Mouse (Mus musculus): Measurements from ENCODE around the gene Adad1.
A peak's percentile ranks its signal among the peaks of the same experiment; 100 is the strongest.

The Adad1 gene

DNA sequence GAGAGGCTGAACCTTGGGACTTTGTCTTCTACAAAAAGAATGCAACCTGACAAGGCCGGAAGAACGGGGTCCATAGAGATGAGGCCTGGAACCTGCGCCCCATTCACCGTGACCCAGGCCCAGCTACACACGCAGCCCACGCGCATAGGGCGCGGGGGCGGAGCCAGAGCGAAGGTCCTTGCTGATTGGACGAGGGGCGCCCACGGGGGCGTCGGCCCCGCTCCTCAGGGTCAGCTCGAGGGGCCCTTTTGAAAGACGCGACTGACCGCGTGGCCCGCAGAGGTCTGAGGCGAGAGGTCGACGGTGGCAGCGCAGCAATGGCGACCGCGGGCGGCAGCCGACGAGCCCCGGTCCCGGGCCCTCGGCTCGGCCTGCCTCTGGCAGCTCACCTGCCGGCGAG lies at the start of gene Adad1:
Gene Adad1 (plus strand): TSS at position 122 of the 400 bp plus-strand sequence.
- no peak for DNase-seq (ENCODE audit: low spot score in 2 of 2)

DNA sequence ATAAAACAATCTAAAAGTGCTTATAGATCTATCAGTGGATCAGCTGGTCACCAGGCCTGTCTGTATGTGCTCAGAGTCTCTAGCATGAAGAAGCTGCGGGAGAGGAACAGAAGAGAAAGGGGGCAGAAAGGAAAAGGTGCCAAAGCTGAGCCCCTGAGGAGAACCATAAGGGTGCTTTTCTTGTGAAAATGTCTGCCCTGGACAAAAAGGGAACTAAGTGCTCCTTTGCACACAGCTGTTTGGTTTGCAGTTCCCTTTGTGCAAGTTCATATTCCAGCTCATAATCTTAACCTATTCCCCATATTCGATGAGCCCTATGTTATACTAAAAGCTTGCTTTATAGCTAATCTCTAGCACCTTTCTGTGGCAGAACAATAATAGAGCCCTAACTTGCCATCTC lies 25.3 kb upstream of the Adad1 start:
- no peak for DNase-seq (ENCODE audit: low spot score in 2 of 2)

DNA sequence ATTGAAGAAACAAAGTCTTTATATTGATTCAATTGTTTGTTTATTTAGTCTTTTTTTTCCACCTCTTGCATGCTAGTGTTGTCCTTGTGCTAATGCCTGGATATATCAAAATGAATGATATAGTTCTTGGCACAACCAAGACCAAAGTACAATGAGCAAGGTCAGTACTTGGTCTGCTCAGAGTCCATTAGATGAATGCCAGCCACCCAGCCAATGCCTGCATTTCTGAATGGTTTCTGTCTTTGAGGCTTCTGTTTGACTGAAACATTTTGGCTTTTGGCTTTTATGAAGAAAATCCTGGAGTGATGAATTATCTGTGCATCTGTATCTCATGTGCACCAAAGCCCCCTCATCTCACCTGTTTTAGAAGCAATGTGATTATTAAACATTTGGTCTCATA lies 23.5 kb upstream of the Adad1 start:
- DNase-seq (ENCODE audit: low spot score in 2 of 2), result no peak

DNA sequence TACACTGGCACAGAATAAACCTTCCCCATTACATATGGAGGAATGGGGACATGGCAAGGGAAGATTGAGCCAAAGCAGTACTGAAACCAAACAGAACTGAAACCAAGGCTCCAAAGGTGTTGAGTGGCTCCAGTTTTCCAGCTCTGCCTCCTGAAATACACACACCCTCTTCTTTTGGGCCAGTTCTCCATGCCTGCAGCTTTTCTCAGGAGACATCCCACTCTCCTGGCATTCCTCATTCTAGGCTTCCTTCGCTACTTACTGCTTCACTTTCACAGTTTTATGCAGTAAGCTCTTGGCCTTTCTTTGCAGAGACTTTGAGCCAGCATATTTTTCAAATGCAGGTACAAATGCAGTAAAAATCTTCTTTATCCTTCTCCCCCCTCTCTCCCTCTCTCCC lies 11.8 kb upstream of the Adad1 start:
- DNase-seq (ENCODE audit: low spot score in 2 of 2), result no peak

DNA sequence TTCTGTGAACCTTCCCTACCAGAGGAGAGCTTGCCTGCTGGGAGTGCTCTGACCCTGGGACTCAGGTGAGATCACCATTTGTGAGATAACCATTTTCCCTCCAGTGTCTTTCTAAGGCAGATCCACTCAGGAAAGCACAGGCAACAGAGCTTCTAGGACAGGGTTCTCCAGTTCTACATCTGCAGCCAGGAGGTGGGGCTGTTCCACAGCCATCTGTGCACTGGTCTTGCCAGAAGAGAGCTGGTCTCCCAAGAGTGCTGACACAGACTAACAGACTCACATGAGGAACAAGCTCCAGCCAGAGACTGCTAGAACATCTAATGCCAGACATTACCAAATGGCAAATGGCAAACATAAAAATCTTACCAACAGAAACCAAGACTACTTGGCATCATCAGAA lies 9.9 kb downstream of the Adad1 start:
- DNase-seq (ENCODE audit: low spot score in 2 of 2), result peak; percentile 6 to 15

DNA sequence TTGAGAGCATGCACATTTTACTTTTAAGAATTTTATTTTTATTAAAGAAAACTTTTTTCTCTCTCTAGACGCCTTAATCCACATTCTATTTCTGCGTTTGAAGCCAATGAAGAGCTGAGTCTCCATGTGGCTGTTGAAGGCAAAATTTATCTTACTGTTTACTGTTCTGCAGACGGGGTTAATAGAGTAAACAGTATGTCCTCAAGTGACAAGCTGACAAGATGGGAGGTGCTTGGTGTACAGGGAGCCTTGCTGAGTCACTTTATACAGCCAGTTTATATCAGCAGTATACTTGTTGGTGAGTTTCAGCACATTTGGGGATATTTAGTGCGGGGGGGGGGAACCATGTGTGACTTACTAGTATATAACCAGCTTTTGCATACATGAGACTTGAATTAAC lies 21.5 kb downstream of the Adad1 start:
- no peak for DNase-seq (ENCODE audit: low spot score in 2 of 2)

DNA sequence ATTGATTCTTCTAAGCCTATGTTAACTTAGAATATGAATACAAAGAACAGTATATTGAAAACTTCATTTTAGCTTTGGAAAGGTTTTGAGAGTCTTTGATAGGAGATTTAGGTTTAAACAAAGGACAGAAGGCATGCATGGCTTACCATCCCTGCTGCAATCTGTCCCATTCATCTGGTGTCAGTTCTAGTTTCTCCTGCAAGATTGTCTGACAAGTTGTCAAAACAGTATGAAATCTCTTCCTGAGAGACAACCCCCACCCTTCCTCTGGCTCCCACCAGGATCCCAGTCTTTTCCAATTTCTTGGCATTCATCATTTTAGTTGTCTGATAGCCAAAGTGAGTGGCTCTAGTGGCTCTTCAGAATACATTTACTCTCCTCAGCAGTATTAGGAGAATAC lies 27.4 kb downstream of the Adad1 start:
- no peak for DNase-seq (ENCODE audit: low spot score in 2 of 2)

DNA sequence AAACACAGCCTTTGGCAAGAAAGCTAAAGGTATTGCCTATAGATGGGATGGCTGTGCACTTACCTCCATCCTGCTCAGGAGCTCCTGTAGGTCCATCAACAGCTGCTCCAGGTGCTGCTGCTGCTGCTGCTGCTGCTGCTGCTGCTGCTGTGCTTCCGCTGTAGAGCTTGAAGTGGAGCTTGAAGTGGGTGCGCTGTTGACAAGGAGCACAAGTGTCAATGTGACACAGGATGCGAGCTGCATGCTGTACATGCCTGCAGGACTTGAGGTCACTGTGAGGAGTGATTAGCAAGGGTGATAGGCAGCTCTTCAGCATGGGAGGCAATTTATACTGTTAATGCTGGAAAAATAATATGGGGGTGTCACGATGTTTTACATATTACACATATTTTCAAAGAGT lies 62.3 kb downstream of the Adad1 start, which contains the start of gene Il2:
Gene Il2 (minus strand): TSS at position 305 of the 400 bp plus-strand sequence.
- DNase-seq (ENCODE audit: low spot score in 2 of 2), result no peak

DNA sequence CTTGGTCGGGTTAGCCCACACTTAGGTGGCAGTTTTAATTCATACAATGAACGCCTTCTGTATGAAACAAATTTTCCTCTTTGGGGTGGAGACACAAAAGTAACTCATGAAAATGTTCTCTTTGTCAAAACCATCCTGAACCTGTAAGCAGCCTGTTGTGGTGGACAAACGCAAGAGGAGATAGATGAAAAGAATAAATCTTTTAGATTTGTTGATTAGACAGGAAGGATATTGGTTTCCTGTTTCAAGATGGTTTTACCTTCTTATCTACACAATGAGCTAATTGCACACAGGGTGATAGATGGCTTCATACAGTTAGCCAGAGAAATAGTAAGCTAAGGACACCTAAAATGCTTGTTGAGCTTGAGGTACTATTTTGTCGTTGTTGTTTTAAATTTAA lies 62.8 kb downstream of the Adad1 start:
- DNase-seq (ENCODE audit: low spot score in 2 of 2), result no peak

DNA sequence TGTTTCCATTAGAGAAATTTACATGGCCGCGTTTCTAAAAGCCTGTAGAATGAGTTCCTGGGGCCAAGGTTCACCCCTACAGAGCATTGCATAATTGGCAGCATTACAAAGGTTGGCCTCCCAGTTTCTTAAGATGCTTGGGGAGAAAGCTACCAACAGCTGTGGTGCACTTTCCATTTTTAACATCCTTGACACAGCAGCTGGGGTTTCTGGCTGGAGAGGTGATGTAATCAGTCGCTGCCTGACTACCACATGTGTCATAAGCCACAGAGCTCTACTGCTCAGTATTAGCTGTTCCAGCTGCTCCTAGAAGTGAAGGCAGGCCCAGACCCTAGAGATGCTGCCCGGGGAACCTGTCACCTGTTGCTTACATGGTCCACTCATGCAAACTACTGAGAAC lies 64.9 kb downstream of the Adad1 start:
- DNase-seq (ENCODE audit: low spot score in 2 of 2), result no peak

DNA sequence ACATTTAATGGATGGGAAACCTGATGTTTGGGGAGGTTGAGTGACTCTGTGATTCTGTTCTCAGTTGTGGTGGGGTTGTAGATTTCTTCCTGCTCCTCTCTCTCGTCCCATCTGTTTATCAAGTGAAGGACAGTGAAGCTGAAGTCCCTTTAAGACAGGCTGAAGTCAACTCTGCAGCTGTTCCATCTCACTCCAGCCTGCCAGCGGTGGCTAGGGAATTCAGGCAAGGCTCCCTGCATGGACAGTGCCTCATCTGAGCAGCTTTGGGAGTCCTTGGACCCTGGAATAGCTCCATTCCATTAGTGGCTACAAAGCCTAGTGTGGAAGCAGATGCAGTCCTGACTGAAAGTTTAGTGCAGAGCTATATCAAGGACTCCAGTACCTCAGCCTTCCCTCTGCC lies 65.7 kb downstream of the Adad1 start:
- no peak for DNase-seq (ENCODE audit: low spot score in 2 of 2)

DNA sequence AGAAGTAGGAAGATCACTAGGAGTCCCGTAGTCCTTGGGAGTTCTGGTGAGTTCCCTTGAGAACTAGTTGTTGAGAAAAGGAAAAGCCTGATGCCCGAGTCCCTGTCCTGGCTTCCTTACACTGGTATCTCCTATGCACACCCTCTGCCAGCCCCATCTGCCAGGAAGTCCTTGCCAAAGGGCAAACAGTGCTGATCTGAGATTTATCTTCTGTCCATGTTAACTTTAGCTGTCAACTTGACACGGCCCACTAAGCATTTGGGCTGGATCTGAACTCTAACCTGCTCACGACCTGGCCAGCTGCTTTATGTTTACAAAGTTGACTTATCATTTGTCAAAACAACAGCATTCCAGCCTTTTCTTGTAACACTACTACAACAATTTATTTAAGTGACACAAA lies 73.9 kb downstream of the Adad1 start:
- no peak for DNase-seq (ENCODE audit: low spot score in 2 of 2)

DNA sequence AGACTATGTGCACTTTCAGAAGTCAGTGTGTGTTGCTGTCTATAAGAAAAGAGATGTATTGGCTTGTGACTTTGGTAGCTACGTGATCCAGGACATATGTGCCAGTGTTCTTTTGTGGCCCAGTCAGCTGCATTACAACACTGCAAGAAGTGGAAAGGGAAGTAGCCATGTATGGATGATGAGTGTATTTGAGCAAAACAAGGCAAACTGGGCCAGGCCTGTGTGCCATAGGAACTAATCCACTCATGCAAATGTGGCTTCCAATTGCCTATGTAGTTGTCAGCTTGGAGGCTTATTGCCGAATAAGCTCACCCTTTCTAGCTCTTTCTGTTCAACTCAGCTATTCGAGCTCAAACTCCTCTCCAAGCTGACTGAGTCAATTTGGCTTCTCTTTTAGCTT lies 75.9 kb downstream of the Adad1 start:
- no peak for DNase-seq (ENCODE audit: low spot score in 2 of 2)

DNA sequence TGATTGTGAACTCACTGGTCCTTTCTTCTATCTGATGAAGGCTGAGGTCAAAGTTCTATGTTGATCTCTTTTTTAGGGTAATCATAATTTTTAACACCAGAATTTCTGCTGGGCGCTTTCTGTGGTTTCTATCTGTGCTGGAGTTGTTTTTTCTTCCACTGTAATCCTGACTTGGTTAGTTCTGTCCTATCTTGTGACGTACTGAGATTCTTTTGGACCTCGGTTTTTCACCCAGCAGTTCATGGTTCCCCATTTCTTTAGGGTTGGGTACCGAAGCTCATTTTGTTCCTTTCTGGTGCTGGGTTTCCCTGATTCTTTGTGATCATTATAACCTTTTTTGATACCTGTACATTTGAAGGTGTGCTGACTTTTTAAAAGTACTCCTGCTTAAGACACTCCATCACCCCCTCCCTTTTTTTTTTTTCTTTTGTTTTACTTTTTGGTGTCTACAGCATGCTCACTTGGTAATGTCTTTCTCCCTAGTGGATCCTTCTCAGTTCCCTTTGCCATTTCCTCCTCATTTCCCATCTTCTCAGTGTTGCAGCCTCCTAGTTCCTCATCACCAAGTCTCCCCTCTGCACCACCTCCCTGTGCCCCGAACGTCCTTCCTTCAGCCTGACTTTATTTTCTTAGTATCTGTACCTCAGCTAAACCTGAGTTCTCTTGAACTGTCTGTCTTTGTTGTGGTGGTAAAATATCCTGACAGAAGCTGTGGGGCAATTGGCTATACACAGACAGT lies 77.0 kb downstream of the Adad1 start:
- no peak for DNase-seq (ENCODE audit: low spot score in 2 of 2)

DNA sequence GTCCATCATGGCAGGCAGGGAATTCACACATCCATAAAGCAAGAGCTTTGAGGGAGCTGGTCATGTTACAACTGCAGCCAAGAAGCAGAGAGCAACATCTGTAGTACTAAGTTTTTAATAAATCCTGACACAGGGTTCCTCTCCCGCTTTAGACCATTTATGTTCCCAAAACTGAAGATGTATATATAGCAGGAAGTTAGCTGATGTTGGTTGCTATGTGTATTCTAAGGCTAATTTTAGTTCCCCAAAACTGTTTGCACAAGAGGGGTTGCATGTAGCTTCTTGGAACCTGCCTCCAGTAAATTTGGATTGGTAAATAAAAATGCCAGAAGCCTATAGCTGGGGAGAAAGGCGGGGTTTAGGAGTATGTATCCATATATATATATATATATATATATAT lies 78.5 kb downstream of the Adad1 start:
- DNase-seq (ENCODE audit: low spot score in 2 of 2), result no peak

DNA sequence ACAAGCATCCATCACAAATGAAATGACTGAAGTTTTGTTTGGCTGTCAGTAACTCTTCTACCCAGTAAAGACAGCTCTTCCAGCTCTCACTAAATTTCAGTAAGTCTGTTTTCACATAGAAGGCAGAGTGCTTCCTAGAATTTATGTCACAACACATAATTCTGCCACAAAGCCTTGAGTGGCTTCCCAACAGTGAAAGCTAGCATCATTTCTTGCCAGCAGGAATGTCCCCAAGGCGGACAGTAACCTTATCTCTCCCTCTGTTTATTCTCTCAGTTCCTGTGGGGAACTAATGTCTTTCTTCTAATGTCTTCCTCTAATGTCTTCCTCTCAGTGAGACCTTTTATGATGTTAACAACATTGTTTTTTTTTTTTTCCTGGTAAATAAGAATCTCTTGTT lies 81.7 kb downstream of the Adad1 start:
- DNase-seq (ENCODE audit: low spot score in 2 of 2), result no peak

DNA sequence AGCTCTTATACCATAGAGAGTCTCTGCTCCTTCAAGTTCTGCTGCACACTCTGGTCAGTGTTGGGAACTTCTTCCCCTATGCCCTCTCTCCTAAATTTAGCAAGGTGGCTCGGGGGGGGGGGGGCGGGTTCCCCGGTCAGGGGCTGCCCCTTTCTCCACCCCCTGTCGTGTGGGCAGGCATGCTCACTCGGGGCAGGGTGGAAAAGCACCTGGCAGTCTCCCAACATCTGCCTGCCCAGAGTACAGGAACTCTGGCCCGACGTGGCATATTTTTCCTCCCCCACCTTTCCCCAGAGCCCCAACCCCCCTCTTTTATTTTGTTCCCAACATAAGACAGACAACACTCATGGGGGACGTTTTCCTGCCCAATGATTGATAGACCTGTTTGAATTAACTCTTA lies 83.1 kb downstream of the Adad1 start:
- no peak for DNase-seq (ENCODE audit: low spot score in 2 of 2)

DNA sequence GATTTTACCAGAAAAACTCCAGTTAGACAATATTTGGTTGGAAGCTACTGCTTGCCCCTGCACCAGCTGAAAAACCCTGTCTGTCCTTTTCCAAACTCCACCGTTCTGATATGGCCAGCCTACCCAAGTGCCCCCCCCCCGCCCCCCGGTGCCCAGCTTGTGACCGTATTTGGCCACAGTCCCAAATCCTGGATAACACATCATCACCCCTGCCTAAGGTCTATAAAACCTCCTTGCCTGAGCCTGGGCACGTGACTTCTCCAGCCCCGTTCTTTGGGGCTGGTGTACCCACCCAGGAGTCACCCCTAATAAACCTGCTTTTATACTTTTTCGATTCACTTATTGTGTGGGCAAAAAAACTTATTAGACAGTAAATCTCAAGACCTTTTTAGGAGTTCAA lies 83.5 kb downstream of the Adad1 start:
- no peak for DNase-seq (ENCODE audit: low spot score in 2 of 2)

DNA sequence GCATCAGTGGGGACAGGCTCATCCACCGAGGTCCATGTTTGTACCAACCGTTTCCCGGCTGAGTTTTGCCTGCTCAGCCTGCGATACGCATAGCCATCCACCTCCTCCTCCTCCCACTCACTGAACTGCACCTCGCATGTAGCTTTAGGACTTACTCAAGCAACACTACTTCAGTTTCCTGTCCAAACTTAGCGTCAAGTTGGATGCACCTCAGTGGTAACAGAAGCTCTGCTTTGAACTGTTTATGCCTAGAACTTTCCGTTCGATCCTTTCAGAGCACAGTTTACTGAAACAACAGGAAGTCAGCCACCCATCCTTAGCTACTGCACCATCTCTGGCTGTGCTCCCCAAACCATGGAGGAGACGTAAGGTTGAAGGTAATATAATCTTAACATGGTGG lies 88.9 kb downstream of the Adad1 start:
- DNase-seq (ENCODE audit: low spot score in 2 of 2), result no peak

DNA sequence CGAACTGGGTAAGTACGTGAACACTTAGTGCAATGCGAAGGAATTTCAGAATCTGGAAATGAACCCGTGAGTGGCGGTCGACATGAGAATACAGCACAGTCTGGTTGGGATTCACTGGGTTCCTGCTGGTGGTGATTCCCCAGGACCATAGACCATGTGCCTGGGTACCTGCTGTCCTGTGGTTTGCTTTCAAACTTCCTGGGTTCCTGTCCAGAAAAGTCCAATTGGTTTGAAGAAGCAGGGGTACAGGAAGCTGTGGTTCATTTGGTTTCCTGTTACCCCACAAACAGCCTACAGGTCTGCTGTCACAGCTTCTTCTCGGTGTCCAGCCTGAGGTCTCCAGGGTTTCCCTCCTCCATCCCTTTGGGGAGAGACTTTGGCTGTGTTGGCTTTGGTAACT lies 89.7 kb downstream of the Adad1 start:
- no peak for DNase-seq (ENCODE audit: low spot score in 2 of 2)

DNA sequence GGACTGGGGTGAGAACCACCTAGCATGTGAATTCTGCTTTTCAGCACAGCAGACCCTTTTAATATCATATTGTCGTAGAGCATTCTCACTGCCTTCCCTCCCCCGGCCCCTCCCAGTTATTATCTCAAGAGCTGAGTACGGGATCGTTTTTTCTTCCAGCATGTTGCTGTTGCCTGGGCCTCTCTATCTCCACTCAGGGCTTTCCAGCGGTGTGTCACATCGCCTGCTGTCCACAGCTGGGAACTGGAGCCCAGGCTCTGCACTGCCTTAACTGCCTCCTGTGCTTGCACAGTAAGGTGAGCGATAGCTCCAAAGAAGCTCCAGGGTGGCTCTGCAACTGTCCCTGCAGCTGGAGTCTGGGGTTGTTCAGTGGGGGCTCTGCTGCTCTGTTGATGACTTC lies 91.1 kb downstream of the Adad1 start:
- no peak for DNase-seq (ENCODE audit: low spot score in 2 of 2)

DNA sequence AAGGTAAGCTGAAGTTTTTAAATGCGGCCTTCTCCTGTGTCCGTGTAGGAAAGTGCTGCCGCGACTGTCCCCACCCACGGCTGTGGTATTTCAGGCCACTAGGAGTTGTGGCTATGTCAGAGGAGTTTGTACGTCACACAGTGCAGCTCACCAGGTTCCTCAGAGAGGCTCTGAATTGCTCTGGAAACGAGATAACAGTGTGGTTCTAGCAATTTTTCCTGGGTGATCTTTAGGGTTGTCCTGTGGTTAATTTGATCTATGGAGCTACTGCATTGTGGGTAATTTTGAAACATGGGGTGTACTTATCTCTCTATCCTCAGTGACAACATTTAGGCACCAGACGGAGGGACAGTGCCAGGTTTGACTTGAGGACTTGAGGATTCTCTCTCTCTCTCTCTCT lies 93.8 kb downstream of the Adad1 start:
- no peak for DNase-seq (ENCODE audit: low spot score in 2 of 2)

DNA sequence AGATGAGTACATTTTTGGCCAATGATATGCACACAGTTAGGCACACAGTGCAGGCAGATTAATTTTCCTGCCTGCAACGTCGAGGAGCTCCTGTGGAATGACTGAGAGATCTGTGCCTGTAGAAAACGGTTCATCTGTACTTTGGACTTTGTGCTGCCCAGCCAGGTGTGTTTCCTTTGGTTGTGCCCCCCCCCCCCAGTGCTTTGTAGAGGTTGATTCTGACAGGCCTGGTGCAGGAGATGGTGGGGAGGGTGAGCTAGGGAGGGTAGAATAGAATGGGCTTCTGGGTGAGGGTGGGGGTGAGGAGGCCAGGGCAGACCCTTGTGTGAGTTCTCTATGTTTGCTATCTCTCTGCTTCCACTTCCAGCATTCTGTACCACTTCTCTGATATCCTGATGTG lies 94.9 kb downstream of the Adad1 start:
- DNase-seq (ENCODE audit: low spot score in 2 of 2), result no peak

DNA sequence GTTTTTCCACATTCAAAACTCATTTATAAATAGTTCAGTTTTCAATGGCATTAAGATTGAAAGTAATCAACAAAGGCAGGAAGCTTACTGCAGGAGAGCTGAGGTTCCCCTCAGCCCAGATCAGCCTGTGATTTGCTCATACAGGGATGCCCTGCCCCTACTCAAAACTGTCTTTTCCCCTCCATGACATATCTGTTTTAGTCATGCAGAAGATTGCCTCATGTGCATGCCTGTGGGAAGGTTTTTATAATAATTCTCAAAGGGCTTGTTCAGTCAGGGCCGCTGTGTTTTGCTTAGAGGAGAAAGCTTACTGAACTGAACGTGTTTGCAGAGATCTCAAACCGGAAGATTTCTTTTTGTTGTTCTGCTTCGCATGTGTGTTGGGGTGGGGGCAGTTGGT lies 97.8 kb downstream of the Adad1 start:
- DNase-seq (ENCODE audit: low spot score in 2 of 2), result no peak
